ENCODE assay signal across 8 mouse cellular contexts in genomic region chr14:48295815-48296271, GRCm38 (mm10).
DNase-seq lines count a peak whose midpoint lies in the region; ATAC-seq and TF ChIP-seq lines count a peak whose summit lies in the region.

No protein-coding gene starts in this region.

- intact Hi-C loops in gastrocnemius, adult 2 months (cut with DNase I), result no loop called here

- no peak overlapping the region for H3K9ac ChIP-seq in liver, embryonic 12.5 days

- H3K36me3 ChIP-seq in liver, embryonic 12.5 days, result no peaks in the 10 kb centered on the region

- peaks cover 8% of the 10 kb centered on the region; the same call in 1 of the 2 replicates for H3K27me3 ChIP-seq in liver, embryonic 12.5 days (replicated peaks)

- no peak for ATAC-seq in liver, embryonic 12.5 days
- ATAC-seq in CD4-positive, CD25-positive, alpha-beta regulatory T cell, adult 4 months, result no peak

- no peaks in the 10 kb centered on the region for H3K9me3 ChIP-seq in liver, embryonic 12.5 days (replicated peaks)

- WGBS in liver, embryonic 12.5 days (ENCODE audit: insufficient replicate concordance), result 1% methylated on average over 7 of the region's 7 CpGs

- no peak for TF ChIP-seq CTCF in gastrocnemius, adult 2 months (IDR thresholded peaks at IDR 0.05)

- H3K4me1 ChIP-seq in liver, embryonic 12.5 days, result peaks cover 8% of the 10 kb centered on the region; the same call in 1 of the 2 replicates

- DNase-seq in gastrocnemius, adult 2 months, result no peak
- no peak for DNase-seq in gastrocnemius, postnatal 4 days (ENCODE audit: low spot score in 2 of 2)
- peak; percentile 58 for DNase-seq in 3134 (ENCODE audit: extremely low read depth, insufficient read length, low spot score)
- DNase-seq in heart, adult 18-20 months, result peak; percentile 60 to 75
- DNase-seq in B cell, adult 2 months, result no peak
- DNase-seq in layer of hippocampus, postnatal 25 days (ENCODE audit: extremely low spot score in 1 of 2, low spot score in 1 of 2), result no peak

- H3K27ac ChIP-seq in gastrocnemius, adult 2 months, result peak overlapping the region; percentile 74
- H3K27ac ChIP-seq in liver, embryonic 12.5 days, result no peak overlapping the region

- 0 out of 2 replicates have a peak overlapping the region, but pooled peaks have one; percentile 16 for H3K4me2 ChIP-seq in liver, embryonic 12.5 days

- peak overlapping the region; percentile 57 for H3K4me3 ChIP-seq in gastrocnemius, adult 2 months
- no peak overlapping the region for H3K4me3 ChIP-seq in liver, embryonic 12.5 days

Comparison
In these comparisons a context has a peak if more than half of its experiments do, and no peak if none do; other contexts are left out.
1. DNase-seq: peak in 3134 (single experiment) and heart, adult 18-20 months (2 of 2); none in gastrocnemius, adult 2 months (single experiment), gastrocnemius, postnatal 4 days (0 of 2), B cell, adult 2 months (0 of 2) and layer of hippocampus, postnatal 25 days (0 of 2).